ENCODE assay signal across 8 mouse cellular contexts in genomic region chr2:52763040-52763736, GRCm38 (mm10). TPM values are rescaled to one million over a fixed set of nuclear protein-coding genes. Genes with fewer than 3 reads are reported as not detected.
DNase-seq lines count a peak whose midpoint lies in the region; ATAC-seq and TF ChIP-seq lines count a peak whose summit lies in the region.

No protein-coding gene starts in this region.

- no peak overlapping the region for H3K27ac ChIP-seq in ES-E14 (ENCODE audit: insufficient read depth, low read depth, low read length, poor library complexity, severe bottlenecking)
- no peak overlapping the region for H3K27ac ChIP-seq in cerebellum, adult 2 months (ENCODE audit: insufficient read depth, low read length)
- no peak overlapping the region for H3K27ac ChIP-seq in hindbrain, embryonic 11.5 days (ENCODE audit: low read depth, low read length)

- no peaks in the 10 kb centered on the region for H3K36me3 ChIP-seq in ES-E14 (ENCODE audit: control insufficient read depth, insufficient read depth, low read length, poor library complexity, severe bottlenecking)
- H3K36me3 ChIP-seq in hindbrain, embryonic 11.5 days (ENCODE audit: control insufficient read depth, insufficient read depth, low read length): no peaks in the 10 kb centered on the region

- H3K9me3 ChIP-seq in ES-E14 (ENCODE audit: control insufficient read depth, insufficient read depth, low read depth, low read length): no peaks in the 10 kb centered on the region
- H3K9me3 ChIP-seq in hindbrain, embryonic 11.5 days (ENCODE audit: control insufficient read depth, low read length): no peaks in the 10 kb centered on the region

- peak; percentile 68 for ATAC-seq in hindbrain, embryonic 11.5 days (ENCODE audit: low FRiP score)

- no peak overlapping the region for H3K4me3 ChIP-seq in ES-E14 (ENCODE audit: insufficient read depth in 1 of 2, low read depth in 1 of 2, low read length in 2 of 2, poor library complexity in 1 of 2, severe bottlenecking in 1 of 2)
- peak overlapping the region; percentile 21 for H3K4me3 ChIP-seq in cerebellum, adult 2 months (replicated peaks; ENCODE audit: insufficient read depth, low read depth, low read length)
- no peak overlapping the region for H3K4me3 ChIP-seq in hindbrain, embryonic 11.5 days (ENCODE audit: low read depth, low read length)

- TF ChIP-seq CTCF in cerebellum, adult 2 months (IDR thresholded peaks at IDR 0.05; ENCODE audit: borderline replicate concordance, insufficient read depth, low read depth, low read length): peak; percentile 93

- H3K4me1 ChIP-seq in ES-E14 (ENCODE audit: control insufficient read depth in 2 of 2, insufficient read depth in 2 of 2, low read length in 2 of 2, poor library complexity in 1 of 2): no peaks in the 10 kb centered on the region
- H3K4me1 ChIP-seq in cerebellum, adult 2 months (ENCODE audit: control insufficient read depth, insufficient read depth, low read length): no peaks in the 10 kb centered on the region
- H3K4me1 ChIP-seq in hindbrain, embryonic 11.5 days (replicated peaks; ENCODE audit: control insufficient read depth, insufficient read depth, low read length): no peaks in the 10 kb centered on the region

- DNase-seq in ES-E14 (ENCODE audit: low read depth, low spot score): peak; percentile 72
- DNase-seq in cerebellum, adult 2 months: peak; percentile 57 to 75
- DNase-seq in frontal cortex, adult 2 months (ENCODE audit: extremely low spot score in 1 of 2, low spot score in 1 of 2): peak; percentile 52 to 89
- peak; percentile 90 for DNase-seq in hindbrain, embryonic 11.5 days (ENCODE audit: low spot score)
- peak; percentile 90 for DNase-seq in layer of hippocampus, postnatal 10 days (ENCODE audit: low spot score in 2 of 2)
- peak; percentile 87 for DNase-seq in lung, postnatal 10 days
- peak; percentile 80 for DNase-seq in ovary, postnatal 36 days (ENCODE audit: low spot score)
- DNase-seq in thymus, postnatal 14 days: peak; percentile 87

- H3K9ac ChIP-seq in ES-E14 (ENCODE audit: insufficient read depth, low read depth, low read length, poor library complexity, severe bottlenecking): no peak overlapping the region
- no peak overlapping the region for H3K9ac ChIP-seq in hindbrain, embryonic 11.5 days (ENCODE audit: low read depth, low read length)

- 15% methylated on average over 12 of the region's 12 CpGs for WGBS in cerebellum, adult 2 months
- 24% methylated on average over 12 of the region's 12 CpGs for WGBS in hindbrain, embryonic 11.5 days

- no peak for TF ChIP-seq POLR2A in cerebellum, adult 2 months (IDR thresholded peaks at IDR 0.05; ENCODE audit: borderline replicate concordance, insufficient read depth, low read length)

- in situ Hi-C loops in ES-E14 (cut with MboI; ENCODE audit: low sequenced_read_pairs in 2 of 2, unreplicated experiment in 2 of 2): loop anchor here (10.0 to 25.0 kb wide), 2 partner anchors 322 to 324 kb away; no protein-coding TSS in a partner anchor

- peak overlapping the region; percentile 29; the same call in 1 of the 2 replicates for H3K4me2 ChIP-seq in hindbrain, embryonic 11.5 days (replicated peaks; ENCODE audit: low read depth, low read length)

- no peaks in the 10 kb centered on the region for H3K27me3 ChIP-seq in cerebellum, adult 2 months (ENCODE audit: control insufficient read depth, insufficient read depth, low read length)
- no peaks in the 10 kb centered on the region for H3K27me3 ChIP-seq in hindbrain, embryonic 11.5 days (ENCODE audit: control insufficient read depth, insufficient read depth, low read length)

TF ChIP-seq in ES-E14, 5 proteins besides CTCF, POLR2A, EP300 and RAD21:
- TF ChIP-seq MAFK (IDR thresholded peaks at IDR 0.05; ENCODE audit: insufficient read depth, low read depth, low read length): no peak
- peak; percentile 55; the same call in 1 of the 2 replicates for TF ChIP-seq ZC3H11A (IDR thresholded peaks at IDR 0.05; ENCODE audit: borderline replicate concordance, low read depth, low read length)
- TF ChIP-seq ZNF384 (IDR thresholded peaks at IDR 0.05; ENCODE audit: low read depth, low read length): 0 out of 2 replicates have a peak, but pooled peaks have one; percentile 31
TF ChIP-seq in ES-E14: peak in this region for 2.

RNA-seq across cellular contexts. Expression of gene Stam2, which starts 21.1 kb away (rescaled TPM):
- total RNA-seq in ES-E14 (2012; rRNA removed): 24.5 and 26.9 TPM in 2 replicates
- 11.2 and 13.2 TPM in 2 replicates for polyA plus RNA-seq in cerebellum, adult 2 months (2012; rRNA removed)
- 15.3 and 16.3 TPM in 2 replicates for polyA plus RNA-seq in frontal cortex, adult 2 months (2012; rRNA removed)
- polyA plus RNA-seq in hindbrain, embryonic 11.5 days (2014; fragmentation: Nextera tagmentation; extraction: Ambion mirVana): 45.9 and 48.8 TPM in 2 replicates
- 10 to 100 TPM; 27.8 to 30.9 TPM for total RNA-seq in layer of hippocampus, postnatal 10 days (2021)
